Mouse (Mus musculus): ENCODE data around the gene Phldb2. TPM values are rescaled to one million over a fixed set of nuclear protein-coding genes. Genes with fewer than 3 reads are reported as not detected.

The Phldb2 gene
- polyA plus RNA-seq, 1 experiment from 2014 or later, result 37.2 TPM

GRCm38 (mm10) chr16:45832747-45833108 lies 120.7 kb downstream of the Phldb2 start:
- Histone ChIP-seq H3K9ac (peak overlapping the region; percentile 58), H3K27ac (replicated peaks) (peak overlapping the region; percentile 89), H3K36me3 (peaks cover 22% of the 10 kb centered on the region), H3K4me3 (no peak overlapping the region), H3K9me3 (no peaks in the 10 kb centered on the region), H3K27me3 (replicated peaks) (no peaks in the 10 kb centered on the region), H3K4me1 (peaks cover 68% of the 10 kb centered on the region), H3K4me2 (peak overlapping the region; percentile 42)
- ATAC-seq (ENCODE audit: extremely low read depth, insufficient number of reproducible peaks, low FRiP score, low TSS enrichment), result no peak
- 35% methylated on average over 6 of the region's 6 CpGs for WGBS

- H3K9me3 ChIP-seq, result no peaks in the 10 kb centered on the region
- H3K9ac ChIP-seq, result peak overlapping the region; percentile 44; the same call in 1 of the 2 replicates
- H3K4me2 ChIP-seq, result peak overlapping the region; percentile 42
- peaks cover 64% of the 10 kb centered on the region for H3K4me1 ChIP-seq
- H3K27me3 ChIP-seq (replicated peaks), result no peaks in the 10 kb centered on the region
- H3K36me3 ChIP-seq, result peaks cover 22% of the 10 kb centered on the region
- no peak overlapping the region for H3K4me3 ChIP-seq
- peak overlapping the region; percentile 89 for H3K27ac ChIP-seq (replicated peaks)
- ATAC-seq (ENCODE audit: extremely low read depth, insufficient number of reproducible peaks, low FRiP score, low TSS enrichment), result peak; percentile 60
- 27% methylated on average over 8 of the region's 8 CpGs for WGBS
These were observed 121.2 kb downstream of the Phldb2 start for GRCm38 (mm10) chr16:45832061-45832746.

- WGBS, result 48% methylated on average over 4 of the region's 4 CpGs
- Histone ChIP-seq H3K4me3 (no peak overlapping the region), H3K9me3 (no peaks in the 10 kb centered on the region), H3K9ac (0 out of 2 replicates have a peak overlapping the region, but pooled peaks have one; percentile 44), H3K27me3 (replicated peaks) (no peaks in the 10 kb centered on the region), H3K4me2 (peak overlapping the region; percentile 42; the same call in 1 of the 2 replicates), H3K27ac (replicated peaks) (peak overlapping the region; percentile 89), H3K36me3 (peaks cover 24% of the 10 kb centered on the region), H3K4me1 (peaks cover 55% of the 10 kb centered on the region)
- ATAC-seq (ENCODE audit: extremely low read depth, insufficient number of reproducible peaks, low FRiP score, low TSS enrichment), result no peak
These were observed 122.1 kb downstream of the Phldb2 start for GRCm38 (mm10) chr16:45831094-45831872.

GRCm38 (mm10) chr16:45830096-45830866 lies 123.1 kb downstream of the Phldb2 start:
- Histone ChIP-seq H3K4me2 (no peak overlapping the region), H3K36me3 (peaks cover 34% of the 10 kb centered on the region), H3K27me3 (replicated peaks) (no peaks in the 10 kb centered on the region), H3K27ac (replicated peaks) (0 out of 2 replicates have a peak overlapping the region, but pooled peaks have one; percentile 42), H3K4me3 (no peak overlapping the region), H3K9ac (no peak overlapping the region), H3K9me3 (no peaks in the 10 kb centered on the region), H3K4me1 (peaks cover 47% of the 10 kb centered on the region)
- no peak for ATAC-seq (ENCODE audit: extremely low read depth, insufficient number of reproducible peaks, low FRiP score, low TSS enrichment)
- WGBS, result 77% methylated on average over 11 of the region's 11 CpGs

GRCm38 (mm10) chr16:45825309-45825708 lies 128.1 kb downstream of the Phldb2 start:
- Histone ChIP-seq H3K4me2 (no peak overlapping the region), H3K27me3 (replicated peaks) (no peaks in the 10 kb centered on the region), H3K9me3 (no peaks in the 10 kb centered on the region), H3K9ac (no peak overlapping the region), H3K27ac (replicated peaks) (no peak overlapping the region), H3K36me3 (peaks cover 62% of the 10 kb centered on the region), H3K4me1 (peaks cover 17% of the 10 kb centered on the region), H3K4me3 (no peak overlapping the region)
- 74% methylated on average over 10 of the region's 10 CpGs for WGBS
- ATAC-seq (ENCODE audit: extremely low read depth, insufficient number of reproducible peaks, low FRiP score, low TSS enrichment), result no peak

GRCm38 (mm10) chr16:45824025-45824424 lies 129.4 kb downstream of the Phldb2 start:
- H3K9ac ChIP-seq, result no peak overlapping the region
- ATAC-seq (ENCODE audit: extremely low read depth, insufficient number of reproducible peaks, low FRiP score, low TSS enrichment), result no peak
- no peaks in the 10 kb centered on the region for H3K27me3 ChIP-seq (replicated peaks)
- H3K4me1 ChIP-seq, result peaks cover 8% of the 10 kb centered on the region
- peaks cover 56% of the 10 kb centered on the region for H3K36me3 ChIP-seq
- no peak overlapping the region for H3K27ac ChIP-seq (replicated peaks)
- no peak overlapping the region for H3K4me2 ChIP-seq
- no peak overlapping the region for H3K4me3 ChIP-seq
- WGBS, result 67% methylated on average over 4 of the region's 4 CpGs
- H3K9me3 ChIP-seq, result no peaks in the 10 kb centered on the region

- Histone ChIP-seq H3K4me3 (no peak overlapping the region), H3K4me1 (peaks cover 10% of the 10 kb centered on the region), H3K27ac (replicated peaks) (no peak overlapping the region), H3K9me3 (no peaks in the 10 kb centered on the region), H3K9ac (no peak overlapping the region), H3K27me3 (replicated peaks) (no peaks in the 10 kb centered on the region), H3K36me3 (peaks cover 55% of the 10 kb centered on the region), H3K4me2 (no peak overlapping the region)
- WGBS, result 80% methylated on average over 4 of the region's 4 CpGs
- ATAC-seq (ENCODE audit: extremely low read depth, insufficient number of reproducible peaks, low FRiP score, low TSS enrichment), result no peak
These were observed 133.5 kb downstream of the Phldb2 start for GRCm38 (mm10) chr16:45819911-45820310.

GRCm38 (mm10) chr16:45817795-45818194 lies 135.6 kb downstream of the Phldb2 start:
- Histone ChIP-seq H3K36me3 (peaks cover 44% of the 10 kb centered on the region), H3K27me3 (replicated peaks) (no peaks in the 10 kb centered on the region), H3K4me1 (peaks cover 8% of the 10 kb centered on the region; the same call in 1 of the 2 replicates), H3K27ac (replicated peaks) (no peak overlapping the region), H3K9ac (no peak overlapping the region), H3K4me2 (no peak overlapping the region), H3K9me3 (no peaks in the 10 kb centered on the region), H3K4me3 (no peak overlapping the region)
- 66% methylated on average over 3 of the region's 3 CpGs for WGBS
- no peak for ATAC-seq (ENCODE audit: extremely low read depth, insufficient number of reproducible peaks, low FRiP score, low TSS enrichment)

GRCm38 (mm10) chr16:45816670-45817069 lies 136.7 kb downstream of the Phldb2 start:
- peaks cover 45% of the 10 kb centered on the region for H3K36me3 ChIP-seq
- H3K27me3 ChIP-seq (replicated peaks), result no peaks in the 10 kb centered on the region
- H3K9ac ChIP-seq, result no peak overlapping the region
- H3K27ac ChIP-seq (replicated peaks), result no peak overlapping the region
- H3K4me2 ChIP-seq, result no peak overlapping the region
- peaks cover 18% of the 10 kb centered on the region for H3K4me1 ChIP-seq
- no peaks in the 10 kb centered on the region for H3K9me3 ChIP-seq
- no peak for ATAC-seq (ENCODE audit: extremely low read depth, insufficient number of reproducible peaks, low FRiP score, low TSS enrichment)
- no peak overlapping the region for H3K4me3 ChIP-seq

GRCm38 (mm10) chr16:45814611-45815010 lies 138.8 kb downstream of the Phldb2 start:
- H3K4me2 ChIP-seq, result no peak overlapping the region
- H3K9ac ChIP-seq, result no peak overlapping the region
- peaks cover 38% of the 10 kb centered on the region for H3K4me1 ChIP-seq
- no peaks in the 10 kb centered on the region for H3K27me3 ChIP-seq (replicated peaks)
- no peak for ATAC-seq (ENCODE audit: extremely low read depth, insufficient number of reproducible peaks, low FRiP score, low TSS enrichment)
- no peaks in the 10 kb centered on the region for H3K9me3 ChIP-seq
- H3K36me3 ChIP-seq, result peaks cover 34% of the 10 kb centered on the region
- H3K4me3 ChIP-seq, result no peak overlapping the region
- WGBS, result 69% methylated on average over 3 of the region's 3 CpGs
- no peak overlapping the region for H3K27ac ChIP-seq (replicated peaks)

- ATAC-seq (ENCODE audit: extremely low read depth, insufficient number of reproducible peaks, low FRiP score, low TSS enrichment), result no peak
These were observed 141.6 kb downstream of the Phldb2 start for GRCm38 (mm10) chr16:45811788-45812187.

More at GRCm38 (mm10) chr16:45811788-45812187, 141.6 kb downstream of the Phldb2 start:
- peaks cover 35% of the 10 kb centered on the region for H3K4me1 ChIP-seq
- no peak overlapping the region for H3K9ac ChIP-seq
- no peak overlapping the region for H3K4me3 ChIP-seq
- H3K9me3 ChIP-seq, result no peaks in the 10 kb centered on the region
- no peaks in the 10 kb centered on the region for H3K27me3 ChIP-seq (replicated peaks)
- peak overlapping the region; percentile 36; the same call in 1 of the 2 replicates for H3K27ac ChIP-seq (replicated peaks)
- no peak overlapping the region for H3K4me2 ChIP-seq
- H3K36me3 ChIP-seq, result peaks cover 34% of the 10 kb centered on the region

Measured in heart, embryonic 13.5 days (tissue).